Mouse (Mus musculus): Measurements from ENCODE around the gene Arhgef28.
"Not testable (repeated sequence)": the region's sequence is repeated elsewhere in the genome, so short reads cannot be mapped to it uniquely, and the experiment has no call there.

The Arhgef28 gene

GRCm38 (mm10) chr13:98074871-98075270 is 131.4 kb downstream of the Arhgef28 start:
- DNase-seq (ENCODE audit: low read depth, low spot score) = peak; percentile 35

- no peak for DNase-seq (ENCODE audit: low read depth, low spot score)
Observed at GRCm38 (mm10) chr13:98073190-98073589, 133.0 kb downstream of the Arhgef28 start.

- DNase-seq (ENCODE audit: low read depth, low spot score) = no peak
Observed at GRCm38 (mm10) chr13:98070458-98070857, 135.8 kb downstream of the Arhgef28 start.

GRCm38 (mm10) chr13:98069646-98070045 is 136.6 kb downstream of the Arhgef28 start:
- no peak for DNase-seq (ENCODE audit: low read depth, low spot score)

- DNase-seq (ENCODE audit: low read depth, low spot score) = no peak
Observed at GRCm38 (mm10) chr13:98062843-98063242, 143.4 kb downstream of the Arhgef28 start.

- not testable (repeated sequence) for DNase-seq (ENCODE audit: low read depth, low spot score)
Observed at GRCm38 (mm10) chr13:98060121-98060520, 146.1 kb downstream of the Arhgef28 start.

- DNase-seq (ENCODE audit: low read depth, low spot score) = no peak
Observed at GRCm38 (mm10) chr13:98055194-98055593, 151.0 kb downstream of the Arhgef28 start.

GRCm38 (mm10) chr13:98040628-98041150 is 165.6 kb downstream of the Arhgef28 start:
- DNase-seq (ENCODE audit: low read depth, low spot score) = no peak

- no peak for DNase-seq (ENCODE audit: low read depth, low spot score)
Observed at GRCm38 (mm10) chr13:98038731-98039130, 167.5 kb downstream of the Arhgef28 start.

- no peak for DNase-seq (ENCODE audit: low read depth, low spot score)
Observed at GRCm38 (mm10) chr13:98037693-98038092, 168.5 kb downstream of the Arhgef28 start.

- no peak for DNase-seq (ENCODE audit: low read depth, low spot score)
Observed at GRCm38 (mm10) chr13:98031642-98031960, 174.6 kb downstream of the Arhgef28 start.

- peak; percentile 69 for DNase-seq (ENCODE audit: low read depth, low spot score)
Observed at GRCm38 (mm10) chr13:98030959-98031641, 175.1 kb downstream of the Arhgef28 start.

- DNase-seq (ENCODE audit: low read depth, low spot score) = no peak
Observed at GRCm38 (mm10) chr13:98030041-98030440, 176.2 kb downstream of the Arhgef28 start.

- DNase-seq (ENCODE audit: low read depth, low spot score) = no peak
Observed at GRCm38 (mm10) chr13:98028711-98029250, 177.5 kb downstream of the Arhgef28 start.

GRCm38 (mm10) chr13:98027641-98028204 is 178.5 kb downstream of the Arhgef28 start:
- DNase-seq (ENCODE audit: low read depth, low spot score) = peak; percentile 78

- no peak for DNase-seq (ENCODE audit: low read depth, low spot score)
Observed at GRCm38 (mm10) chr13:98027122-98027521, 179.1 kb downstream of the Arhgef28 start.

GRCm38 (mm10) chr13:98025706-98026504 is 180.3 kb downstream of the Arhgef28 start:
- no peak for DNase-seq (ENCODE audit: low read depth, low spot score)

GRCm38 (mm10) chr13:98025162-98025561 is 181.1 kb downstream of the Arhgef28 start:
- no peak for DNase-seq (ENCODE audit: low read depth, low spot score)

GRCm38 (mm10) chr13:98024680-98025079 is 181.6 kb downstream of the Arhgef28 start:
- no peak for DNase-seq (ENCODE audit: low read depth, low spot score)

- no peak for DNase-seq (ENCODE audit: low read depth, low spot score)
Observed at GRCm38 (mm10) chr13:98021906-98022305, 184.3 kb downstream of the Arhgef28 start.

GRCm38 (mm10) chr13:98018837-98019236 is 187.4 kb downstream of the Arhgef28 start:
- not testable (repeated sequence) for DNase-seq (ENCODE audit: low read depth, low spot score)

GRCm38 (mm10) chr13:98016923-98017588 is 189.2 kb downstream of the Arhgef28 start:
- DNase-seq (ENCODE audit: low read depth, low spot score) = no peak
